Mouse (Mus musculus) 3T3-L1 (cell line): ENCODE measurements at regions not wholly inside any gene's neighbourhood (a gene's known extent, or its start where the extent isn't known, plus 50 kb on each side); places are given as distances from the start of the nearest gene placed in this dataset.

ENCODE experiments used
- DNase-seq: peaks from one replicate; pipeline ENCODE4 v3.0.0-alpha.2; 2015; ENCODE audit warnings: low read depth, low spot score

- no peak for DNase-seq
Measured at GRCm38 (mm10) chr2:131801212-131801611, 58.3 kb downstream of the Erv3 start.

- no peak for DNase-seq
Measured at GRCm38 (mm10) chr2:131800126-131800894, 59.2 kb downstream of the Erv3 start.

- peak; percentile 15 for DNase-seq
Measured at GRCm38 (mm10) chr2:131799486-131799885, 60.1 kb downstream of the Erv3 start.

GRCm38 (mm10) chr2:131797001-131797693 is 62.4 kb downstream of the Erv3 start:
- DNase-seq, result no peak

GRCm38 (mm10) chr2:131775381-131775780 is 84.2 kb downstream of the Erv3 start:
- no peak for DNase-seq

GRCm38 (mm10) chr2:131773691-131774090 is 85.9 kb downstream of the Erv3 start:
- no peak for DNase-seq

- DNase-seq, result no peak
Measured at GRCm38 (mm10) chr2:131772163-131772562, 87.4 kb downstream of the Erv3 start.

GRCm38 (mm10) chr2:131770852-131771251 is 88.7 kb downstream of the Erv3 start:
- peak; percentile 88 for DNase-seq

GRCm38 (mm10) chr2:131769656-131770210 is 89.8 kb downstream of the Erv3 start:
- DNase-seq, result no peak

GRCm38 (mm10) chr2:131766500-131766899 is 93.0 kb downstream of the Erv3 start:
- no peak for DNase-seq

- peak; percentile 96 for DNase-seq
Measured at GRCm38 (mm10) chr2:131761507-131761906, 98.0 kb downstream of the Erv3 start.

- DNase-seq, result no peak
Measured at GRCm38 (mm10) chr2:131757183-131757903, 102.2 kb downstream of the Erv3 start.

- peak; percentile 85 for DNase-seq
Measured at GRCm38 (mm10) chr2:131755107-131755506, 104.4 kb downstream of the Erv3 start.

- no peak for DNase-seq
Measured at GRCm38 (mm10) chr2:131753436-131753835, 106.1 kb downstream of the Erv3 start.

GRCm38 (mm10) chr2:131750679-131751078 is 108.9 kb downstream of the Erv3 start:
- no peak for DNase-seq

GRCm38 (mm10) chr2:131750206-131750605 is 109.3 kb downstream of the Erv3 start:
- no peak for DNase-seq

GRCm38 (mm10) chr2:131749746-131750145 is 109.8 kb downstream of the Erv3 start:
- peak; percentile 44 for DNase-seq

- DNase-seq, result no peak
Measured at GRCm38 (mm10) chr2:131748791-131749190, 110.8 kb downstream of the Erv3 start.

GRCm38 (mm10) chr2:131747707-131748106 is 111.8 kb downstream of the Erv3 start:
- DNase-seq, result no peak

GRCm38 (mm10) chr2:131745381-131745895 is 114.1 kb downstream of the Erv3 start:
- DNase-seq, result peak; percentile 47

GRCm38 (mm10) chr2:131744957-131745356 is 114.6 kb downstream of the Erv3 start:
- DNase-seq, result no peak

GRCm38 (mm10) chr2:131740456-131740855 is 119.1 kb downstream of the Erv3 start:
- no peak for DNase-seq
